Mouse (Mus musculus) liver, postnatal 0 days (tissue): ENCODE data around the gene Rasal1. TPM values are rescaled to one million over a fixed set of nuclear protein-coding genes. Genes with fewer than 3 reads are reported as not detected.

Experiments
- ATAC-seq: fragments of 200-750 bp; cut with Nextera tagmentation; 2 replicates; pipeline ENCODE4 v1.8.0; 2017; ENCODE audit warnings: mild to moderate bottlenecking, moderate library complexity
- DNase-seq: peaks from one replicate; pipeline ENCODE4 v3.0.0-alpha.2; 2016
- H3K27ac ChIP-seq: fragments of 300-500 bp; sonication (generic); 2 replicates; pipeline ENCODE4 v1.5.1; 2014; ENCODE audit warnings: antibody characterized with exemption, moderate library complexity, mild to moderate bottlenecking, low read depth
- H3K27me3 ChIP-seq: fragments of 300-500 bp; sonication (generic); 2 replicates; pipeline ENCODE4 v1.6.1; 2014; ENCODE audit warnings: low read length, control low read depth, mixed read lengths; ENCODE audit not compliant: insufficient read depth
- H3K36me3 ChIP-seq: fragments of 300-500 bp; sonication (generic); replicated peaks from 2 replicates; pipeline ENCODE4 v1.6.1; 2014; ENCODE audit warnings: mild to moderate bottlenecking, control low read depth, low read length, moderate library complexity, mixed read lengths; ENCODE audit not compliant: insufficient read depth
- H3K4me1 ChIP-seq: fragments of 300-500 bp; sonication (generic); 2 replicates; pipeline ENCODE4 v1.6.1; 2014; ENCODE audit warnings: antibody characterized with exemption, mild to moderate bottlenecking, control low read depth; ENCODE audit not compliant: insufficient read depth
- H3K4me2 ChIP-seq: fragments of 300-500 bp; sonication (generic); 2 replicates; pipeline ENCODE4 v1.6.1; 2014; ENCODE audit warnings: low read depth, mild to moderate bottlenecking, low read length, moderate library complexity, mixed read lengths
- H3K4me3 ChIP-seq: fragments of 300-500 bp; sonication (generic); 2 replicates; pipeline ENCODE4 v1.5.1; 2014; ENCODE audit warnings: low read depth, low read length
- H3K9ac ChIP-seq: fragments of 300-500 bp; sonication (generic); replicated peaks from 2 replicates; pipeline ENCODE4 v1.6.1; 2014; ENCODE audit warnings: mild to moderate bottlenecking, moderate library complexity
- H3K9me3 ChIP-seq: fragments of 300-500 bp; sonication (generic); 2 replicates; pipeline ENCODE4 v1.6.1; 2016; ENCODE audit warnings: mild to moderate bottlenecking, control low read depth, low read length, mixed read lengths
- CTCF ChIP-seq: sonication (generic); IDR thresholded peaks from 2 replicates; pipeline ENCODE4 v1.5.1; 2016; ENCODE audit warnings: antibody characterized with exemption, low read depth
- EP300 ChIP-seq: IDR thresholded peaks from 2 replicates; pipeline ENCODE4 v1.6.1; 2016; ENCODE audit warnings: antibody characterized with exemption, low read depth, mild to moderate bottlenecking
- WGBS: fragments of 180-500 bp; shearing (Covaris S2); extraction: QIAGEN DNeasy Blood & Tissue Kit; methylation state at CpG from one replicate; pipeline ENCODE4 v1.1.7; 2014; ENCODE audit not compliant: insufficient replicate concordance; 5-methylcytosine and 5-hydroxymethylcytosine counted together
- polyA plus RNA-seq: library from polyadenylated mRNA; unstranded; fragments of >200 nt; fragmentation: Nextera tagmentation; extraction: Ambion mirVana; gene quantifications from 2 replicates; pipeline ENCODE4 v1.2.1, GENCODE M21; 2015

Gene Rasal1
- polyA plus RNA-seq, 1 experiment from 2014 or later, result 0.20 TPM

DNA sequence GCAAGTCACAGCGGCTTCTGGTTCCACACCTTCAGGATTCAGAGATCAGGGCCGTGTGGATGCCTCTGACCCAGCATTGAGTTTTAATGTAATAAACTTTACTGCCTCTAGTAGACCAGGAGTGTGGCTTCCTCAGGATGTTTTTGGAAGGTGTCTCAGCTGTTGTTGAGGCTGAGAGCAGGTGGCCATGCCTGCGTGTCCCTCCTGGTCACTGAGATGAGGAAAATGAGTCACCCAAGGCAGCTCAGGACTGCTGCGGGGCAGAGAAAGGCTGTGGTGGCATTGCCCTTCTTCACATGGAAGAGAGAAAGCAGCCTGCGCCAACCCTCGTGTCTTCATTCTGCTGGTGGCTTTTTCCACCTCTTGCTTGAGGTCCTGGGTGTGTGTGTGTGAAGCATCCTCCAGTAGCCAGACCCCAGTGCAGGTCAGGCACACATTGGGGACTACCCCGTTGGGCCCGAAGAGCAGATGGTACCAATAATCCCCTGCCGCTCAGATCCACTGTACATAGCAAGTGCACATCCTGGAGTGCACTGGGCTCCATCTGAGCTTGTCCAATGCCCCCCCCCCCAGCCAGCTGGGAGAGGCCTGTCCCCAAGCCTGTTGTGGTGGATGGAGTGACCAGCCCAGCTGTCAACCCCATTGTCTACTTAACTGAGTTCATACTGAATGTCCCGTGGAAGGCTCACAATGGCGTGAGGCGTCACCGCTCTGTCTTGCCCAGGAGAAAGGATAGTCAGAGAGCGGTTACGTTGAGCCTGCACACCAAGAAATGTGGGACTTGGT lies 20.9 kb upstream of the Rasal1 start:
- ATAC-seq, result no peak
- Histone ChIP-seq H3K4me3 (no peak overlapping the region), H3K36me3 (peaks cover 47% of the 10 kb centered on the region), H3K9ac (no peak overlapping the region), H3K9me3 (peaks cover 3% of the 10 kb centered on the region; the same call in 1 of the 2 replicates), H3K4me2 (no peak overlapping the region), H3K4me1 (no peaks in the 10 kb centered on the region), H3K27ac (no peak overlapping the region), H3K27me3 (0 out of 2 replicates have a peak, but pooled peaks cover 3% of the 10 kb centered on the region)
- TF ChIP-seq CTCF (no peak), EP300 (no peak)
- WGBS, result 91% methylated on average over 15 of the region's 15 CpGs
- no peak for DNase-seq

- H3K4me2 ChIP-seq, result no peak overlapping the region
- 61% methylated on average over 7 of the region's 7 CpGs for WGBS
- no peak overlapping the region for H3K27ac ChIP-seq
- H3K4me1 ChIP-seq, result no peaks in the 10 kb centered on the region
- TF ChIP-seq EP300 (no peak), CTCF (no peak)
- H3K36me3 ChIP-seq, result peaks cover 39% of the 10 kb centered on the region
- ATAC-seq, result peak; percentile 11; the same call in 1 of the 2 replicates
- H3K4me3 ChIP-seq, result no peak overlapping the region
- H3K9me3 ChIP-seq, result peaks cover 3% of the 10 kb centered on the region; the same call in 1 of the 2 replicates
- H3K9ac ChIP-seq, result no peak overlapping the region
- peak; percentile 62 for DNase-seq
- 0 out of 2 replicates have a peak, but pooled peaks cover 3% of the 10 kb centered on the region for H3K27me3 ChIP-seq
Measured at GRCm38 (mm10) chr5:120628624-120629023, 20.0 kb upstream of the Rasal1 start.

DNA sequence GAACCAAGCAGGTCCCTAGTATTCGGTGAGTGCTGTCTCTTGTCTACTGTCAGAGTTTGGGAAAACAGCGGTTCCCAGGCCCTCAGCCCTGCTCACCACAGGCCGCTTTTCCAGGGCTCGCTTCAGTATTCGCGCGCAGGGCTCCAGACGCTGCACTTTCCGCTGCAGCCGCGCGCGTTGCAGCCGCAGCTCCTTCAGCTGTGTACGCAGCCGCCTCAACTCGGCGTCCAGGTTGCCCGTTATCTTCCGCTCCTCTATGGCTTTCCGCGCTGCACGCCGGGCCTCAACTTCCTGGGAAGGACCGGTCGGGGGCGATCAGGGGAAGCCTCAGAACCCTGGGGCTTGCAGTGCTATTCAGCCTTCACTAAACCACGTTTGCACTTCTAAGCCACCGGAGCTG lies 17.5 kb upstream of the Rasal1 start:
- H3K27ac ChIP-seq, result no peak overlapping the region
- 9% methylated on average over 29 of the region's 29 CpGs for WGBS
- H3K9ac ChIP-seq, result no peak overlapping the region
- DNase-seq (no peak), ATAC-seq (no peak)
- no peaks in the 10 kb centered on the region for H3K4me1 ChIP-seq
- no peak for TF ChIP-seq EP300
- no peak for TF ChIP-seq CTCF
- H3K4me3 ChIP-seq, result no peak overlapping the region
- H3K27me3 ChIP-seq, result 0 out of 2 replicates have a peak, but pooled peaks cover 5% of the 10 kb centered on the region
- H3K9me3 ChIP-seq, result peaks cover 3% of the 10 kb centered on the region; the same call in 1 of the 2 replicates
- H3K36me3 ChIP-seq, result peaks cover 15% of the 10 kb centered on the region
- H3K4me2 ChIP-seq, result no peak overlapping the region

GRCm38 (mm10) chr5:120631892-120632291 lies 16.7 kb upstream of the Rasal1 start:
- 90% methylated on average over 5 of the region's 5 CpGs for WGBS
- H3K9me3 ChIP-seq, result peaks cover 3% of the 10 kb centered on the region; the same call in 1 of the 2 replicates

DNA sequence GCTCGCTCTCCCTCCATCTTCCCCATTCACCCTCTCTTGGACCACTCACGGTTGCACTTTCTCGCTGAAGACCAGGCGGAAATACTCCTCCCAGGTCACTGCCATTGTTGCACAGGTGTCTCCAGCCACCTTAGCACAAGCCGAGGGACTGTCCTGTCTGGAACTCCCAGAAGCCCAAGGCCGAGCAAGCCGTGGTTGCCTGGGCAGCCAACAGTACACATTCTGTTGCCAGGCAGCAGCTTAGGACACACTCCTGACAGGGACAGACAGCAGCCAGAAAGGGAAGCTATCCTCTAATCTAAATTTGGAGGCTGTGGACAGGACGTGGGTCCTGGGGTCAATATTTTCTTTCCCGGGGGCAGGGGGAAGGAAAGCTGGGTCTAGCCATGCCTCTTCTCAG lies 14.5 kb upstream of the Rasal1 start, which contains the start of gene Cfap73:
Cfap73 (minus strand) TSS at position 105 of the 400 bp plus-strand sequence.
- WGBS, result 45% methylated on average over 9 of the region's 9 CpGs
- TF ChIP-seq CTCF (no peak), EP300 (no peak)
- DNase-seq (no peak), ATAC-seq (no peak)
- Histone ChIP-seq H3K4me1 (no peaks in the 10 kb centered on the region), H3K27ac (no peak within 1 kb of the TSS), H3K36me3 (no peaks in the 10 kb centered on the region), H3K9me3 (peaks cover 3% of the 10 kb centered on the region; the same call in 1 of the 2 replicates), H3K4me2 (no peak within 1 kb of the TSS), H3K9ac (no peak within 1 kb of the TSS), H3K4me3 (no peak within 1 kb of the TSS), H3K27me3 (0 out of 2 replicates have a peak, but pooled peaks cover 5% of the 10 kb centered on the region)

More at GRCm38 (mm10) chr5:120631892-120632291, 16.7 kb upstream of the Rasal1 start:
- no peaks in the 10 kb centered on the region for H3K4me1 ChIP-seq
- H3K4me2 ChIP-seq, result no peak overlapping the region
- no peak for ATAC-seq
- H3K27ac ChIP-seq, result no peak overlapping the region
- H3K27me3 ChIP-seq, result 0 out of 2 replicates have a peak, but pooled peaks cover 5% of the 10 kb centered on the region
- peaks cover 11% of the 10 kb centered on the region for H3K36me3 ChIP-seq
- no peak for TF ChIP-seq EP300
- peak; percentile 27 for TF ChIP-seq CTCF
- no peak overlapping the region for H3K9ac ChIP-seq
- no peak overlapping the region for H3K4me3 ChIP-seq
- DNase-seq, result no peak

DNA sequence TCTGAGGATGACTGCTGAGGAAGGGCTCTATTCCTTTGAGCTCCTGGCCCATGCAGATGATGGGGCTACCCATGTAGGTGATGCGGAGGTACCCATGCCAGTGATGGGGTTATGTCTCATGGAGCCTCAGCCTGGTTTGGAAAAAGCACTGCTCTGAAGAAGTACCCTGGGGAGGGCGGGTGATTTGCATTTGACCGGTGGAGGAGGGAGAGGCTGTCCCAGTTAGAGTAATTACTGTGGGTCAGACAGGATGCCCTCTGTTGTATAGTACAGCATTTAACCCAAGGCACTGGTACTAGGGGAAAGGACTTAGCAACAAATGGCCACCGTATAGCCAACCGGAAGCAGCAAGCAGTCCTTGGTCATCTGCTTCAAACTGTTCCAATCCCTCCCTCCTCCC lies 13.8 kb upstream of the Rasal1 start:
- H3K4me3 ChIP-seq, result no peak overlapping the region
- DNase-seq (no peak), ATAC-seq (no peak)
- H3K9ac ChIP-seq, result no peak overlapping the region
- H3K36me3 ChIP-seq, result no peaks in the 10 kb centered on the region
- H3K27me3 ChIP-seq, result 0 out of 2 replicates have a peak, but pooled peaks cover 5% of the 10 kb centered on the region
- no peaks in the 10 kb centered on the region for H3K4me1 ChIP-seq
- H3K9me3 ChIP-seq, result peaks cover 3% of the 10 kb centered on the region; the same call in 1 of the 2 replicates
- 34% methylated on average over 5 of the region's 5 CpGs for WGBS
- TF ChIP-seq EP300 (no peak), CTCF (no peak)
- H3K4me2 ChIP-seq, result no peak overlapping the region
- no peak overlapping the region for H3K27ac ChIP-seq
